Mouse (Mus musculus) c-Kit-positive CD71-positive TER-119-negative erythroid progenitor cells, embryonic 14.5 days (primary cell): ENCODE results near the gene Rhox4e.
"Not testable (repeated sequence)": the region's sequence is repeated elsewhere in the genome, so short reads cannot be mapped to it uniquely, and the experiment has no call there.

Experiments
- DNase-seq: peaks from one replicate; pipeline ENCODE4 v3.0.0-alpha.2; 2013; ENCODE audit warnings: low read depth

The Rhox4e gene

DNA sequence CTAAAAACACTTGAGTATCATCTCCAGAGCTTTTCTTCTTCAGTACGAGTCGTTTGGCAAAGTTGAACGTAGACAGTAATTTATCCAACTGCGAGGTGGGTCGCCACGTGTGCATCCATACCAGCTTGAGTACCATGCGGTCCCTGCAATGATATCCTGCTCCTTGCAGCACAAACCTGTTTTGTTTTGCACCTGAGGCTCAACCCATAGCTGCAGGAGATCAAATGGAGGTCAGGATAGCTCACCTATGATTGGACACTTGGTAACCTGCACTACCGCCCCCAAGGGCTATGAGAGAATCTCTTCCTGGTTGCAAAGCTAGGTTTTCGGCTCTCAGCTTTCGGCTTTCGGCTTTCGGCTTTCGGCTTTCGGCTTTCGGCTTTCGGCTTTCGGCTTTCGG is at the start of gene Rhox4e:
TSS of gene Rhox4e (plus strand) at position 301 of the 400 bp plus-strand sequence.
- not testable (repeated sequence) for DNase-seq

DNA sequence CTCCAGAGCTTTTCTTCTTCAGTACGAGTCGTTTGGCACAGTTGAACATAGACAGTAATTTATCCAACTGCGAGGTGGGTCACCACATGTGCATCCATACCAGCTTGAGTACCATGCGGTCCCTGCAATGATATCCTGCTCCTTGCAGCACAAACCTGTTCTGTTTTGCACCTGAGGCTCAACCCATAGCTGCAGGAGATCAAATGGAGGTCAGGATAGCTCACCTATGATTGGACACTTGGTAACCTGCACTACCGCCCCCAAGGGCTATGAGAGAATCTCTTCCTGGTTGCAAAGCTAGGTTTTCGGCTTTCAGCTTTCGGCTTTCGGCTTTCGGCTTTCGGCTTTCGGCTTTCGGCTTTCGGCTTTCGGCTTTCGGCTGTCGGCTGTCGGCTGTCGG is 43.2 kb upstream of the Rhox4e start, which contains the start of gene Rhox4d:
TSS of gene Rhox4d (plus strand) at position 301 of the 400 bp plus-strand sequence.
- DNase-seq: not testable (repeated sequence)

DNA sequence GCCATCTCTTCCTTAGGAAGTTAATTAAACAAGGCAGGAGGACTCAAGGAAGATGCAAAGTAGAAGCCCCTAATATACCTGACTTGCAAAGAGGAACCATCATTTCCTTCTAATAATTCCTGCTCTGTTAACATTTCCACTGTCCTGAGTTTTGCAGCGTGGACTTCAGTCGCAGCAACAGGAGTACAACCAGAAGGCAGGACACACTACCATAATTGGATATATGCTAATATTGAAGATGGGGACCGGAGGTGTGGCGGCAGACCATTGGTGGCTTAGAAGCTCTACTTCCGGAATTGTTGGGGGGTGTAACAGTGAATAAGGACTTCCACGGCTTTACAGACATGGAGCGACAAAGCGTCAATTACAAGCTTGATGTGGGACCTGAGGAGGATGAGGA is 27.1 kb upstream of the Rhox4e start, which contains the start of gene Rhox2e:
TSS of gene Rhox2e (plus strand) at position 301 of the 400 bp plus-strand sequence.
- not testable (repeated sequence) for DNase-seq

DNA sequence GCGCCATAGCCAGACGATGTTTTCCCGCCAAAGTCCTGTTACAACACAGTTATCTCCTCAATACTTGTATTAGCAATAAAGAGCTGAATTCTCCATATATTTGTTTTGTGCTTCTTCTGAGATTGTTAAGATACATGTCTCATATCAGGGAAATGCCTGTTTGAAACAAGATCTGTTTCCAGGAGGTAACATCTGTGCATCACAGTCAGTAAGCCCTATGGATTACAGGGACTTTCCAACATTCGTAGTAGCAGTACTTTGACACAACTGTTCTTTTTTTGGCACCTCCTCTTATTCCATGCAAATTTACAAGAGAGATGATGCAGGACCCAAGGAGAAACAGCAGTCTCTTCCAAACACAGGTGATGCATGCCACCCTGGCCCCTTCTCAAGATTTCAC is 15.5 kb upstream of the Rhox4e start, which contains the start of gene Rhox3e:
TSS of gene Rhox3e (plus strand) at position 301 of the 400 bp plus-strand sequence.
- not testable (repeated sequence) for DNase-seq

DNA sequence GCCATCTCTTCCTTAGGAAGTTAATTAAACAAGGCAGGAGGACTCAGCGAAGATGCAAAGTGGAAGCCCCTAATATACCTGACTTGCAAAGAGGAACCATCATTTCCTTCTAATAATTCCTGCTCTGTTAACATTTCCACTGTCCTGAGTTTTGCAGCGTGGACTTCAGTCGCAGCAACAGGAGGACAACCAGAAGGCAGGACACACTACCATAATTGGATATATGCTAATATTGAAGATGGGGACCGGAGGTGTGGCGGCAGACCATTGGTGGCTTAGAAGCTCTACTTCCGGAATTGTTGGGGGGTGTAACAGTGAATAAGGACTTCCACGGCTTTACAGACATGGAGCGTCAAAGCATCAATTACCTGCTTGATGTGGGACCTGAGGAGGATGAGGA is 13.9 kb downstream of the Rhox4e start, which contains the start of gene Rhox2f:
TSS of gene Rhox2f (plus strand) at position 301 of the 400 bp plus-strand sequence.
- not testable (repeated sequence) for DNase-seq

DNA sequence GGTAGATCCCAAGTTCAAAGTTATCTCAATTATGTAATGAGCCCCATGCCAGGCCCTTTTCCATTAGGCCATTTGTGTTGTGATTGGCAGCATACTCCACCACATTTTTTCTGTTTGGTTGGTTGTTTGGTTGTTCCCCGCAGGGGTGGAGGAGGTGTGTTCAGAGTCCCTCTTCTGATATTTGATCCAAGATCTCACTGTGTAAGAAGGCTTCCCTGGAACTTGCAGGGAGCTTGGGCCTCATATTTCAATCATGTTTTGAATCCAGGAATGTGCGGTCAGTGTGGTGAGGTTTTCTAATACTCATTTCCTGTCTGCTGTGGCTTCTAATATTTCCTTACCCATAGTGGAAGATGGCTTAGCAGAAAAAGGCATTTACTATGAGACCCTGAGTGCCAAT is 15.4 kb downstream of the Rhox4e start:
- DNase-seq: not testable (repeated sequence)

DNA sequence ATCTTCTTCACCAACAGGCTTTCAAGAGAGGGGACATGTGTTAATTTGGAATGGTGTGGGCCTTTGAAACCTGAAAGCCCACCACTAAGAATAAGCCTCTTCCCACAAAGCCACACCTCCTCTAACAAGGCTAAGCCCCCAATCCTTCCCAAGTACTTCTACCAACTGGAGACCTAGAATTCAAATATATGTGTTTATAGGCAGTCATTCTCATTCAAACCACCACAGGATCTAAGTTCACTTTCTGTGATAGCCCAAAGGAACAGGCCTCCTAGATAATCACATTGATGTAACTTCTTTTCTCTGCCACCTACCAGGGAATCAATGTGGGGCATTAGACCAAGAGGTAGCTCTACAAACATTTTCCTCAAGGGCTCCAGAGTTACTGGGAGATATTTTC is 23.5 kb downstream of the Rhox4e start, which contains the start of gene Rhox3f:
TSS of gene Rhox3f (plus strand) at position 301 of the 400 bp plus-strand sequence.
- DNase-seq: not testable (repeated sequence)

DNA sequence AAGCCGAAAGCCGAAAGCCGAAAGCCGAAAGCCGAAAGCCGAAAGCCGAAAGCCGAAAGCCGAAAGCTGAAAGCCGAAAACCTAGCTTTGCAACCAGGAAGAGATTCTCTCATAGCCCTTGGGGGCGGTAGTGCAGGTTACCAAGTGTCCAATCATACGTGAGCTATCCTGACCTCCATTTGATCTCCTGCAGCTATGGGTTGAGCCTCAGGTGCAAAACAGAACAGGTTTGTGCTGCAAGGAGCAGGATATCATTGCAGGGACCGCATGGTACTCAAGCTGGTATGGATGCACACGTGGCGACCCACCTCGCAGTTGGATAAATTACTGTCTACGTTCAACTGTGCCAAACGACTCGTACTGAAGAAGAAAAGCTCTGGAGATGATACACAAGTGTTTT is 50.4 kb downstream of the Rhox4e start, which contains the start of gene Rhox4f:
TSS of gene Rhox4f (minus strand) at position 101 of the 400 bp plus-strand sequence.
- not testable (repeated sequence) for DNase-seq
